Mouse (Mus musculus): ENCODE data around the gene Ncbp3. TPM values are rescaled to one million over a fixed set of nuclear protein-coding genes. Genes with fewer than 3 reads are reported as not detected.
"Not testable (repeated sequence)": the region's sequence is repeated elsewhere in the genome, so short reads cannot be mapped to it uniquely, and the experiment has no call there.

The Ncbp3 gene
- polyA plus RNA-seq, 1 experiment: 6.5 TPM

GRCm38 (mm10) chr11:73098860-73099259 is 51.3 kb downstream of the Ncbp3 start:
- no peak for DNase-seq
- Histone ChIP-seq H3K27ac (ENCODE audit: control insufficient read depth, insufficient read depth, low read length) (no peak overlapping the region), H3K4me1 (replicated peaks; ENCODE audit: control insufficient read depth, insufficient read depth, low read length) (peaks cover 24% of the 10 kb centered on the region), H3K27me3 (ENCODE audit: control insufficient read depth, insufficient read depth, low read length) (no peaks in the 10 kb centered on the region), H3K36me3 (ENCODE audit: control insufficient read depth, insufficient read depth, low read length) (no peaks in the 10 kb centered on the region), H3K4me3 (ENCODE audit: control insufficient read depth, insufficient read depth, low read length) (no peak overlapping the region)
- WGBS: 80% methylated on average over 5 of the region's 5 CpGs
- no peak for TF ChIP-seq POLR2A (IDR thresholded peaks at IDR 0.05; ENCODE audit: control insufficient read depth, extremely low read depth, insufficient read depth, low read length, poor library complexity)
- no peak for TF ChIP-seq CTCF (IDR thresholded peaks at IDR 0.05; ENCODE audit: borderline replicate concordance, control insufficient read depth, extremely low read depth, insufficient read depth, low read length, poor library complexity)

GRCm38 (mm10) chr11:73099976-73100750 is 52.6 kb downstream of the Ncbp3 start:
- no peak overlapping the region for H3K27ac ChIP-seq (ENCODE audit: control insufficient read depth, insufficient read depth, low read length)
- DNase-seq: no peak
- 91% methylated on average over 14 of the region's 14 CpGs for WGBS
- TF ChIP-seq POLR2A (IDR thresholded peaks at IDR 0.05; ENCODE audit: control insufficient read depth, extremely low read depth, insufficient read depth, low read length, poor library complexity) (no peak), CTCF (IDR thresholded peaks at IDR 0.05; ENCODE audit: borderline replicate concordance, control insufficient read depth, extremely low read depth, insufficient read depth, low read length, poor library complexity) (no peak)
- peaks cover 16% of the 10 kb centered on the region for H3K4me1 ChIP-seq (replicated peaks; ENCODE audit: control insufficient read depth, insufficient read depth, low read length)
- H3K36me3 ChIP-seq (ENCODE audit: control insufficient read depth, insufficient read depth, low read length): no peaks in the 10 kb centered on the region
- H3K4me3 ChIP-seq (ENCODE audit: control insufficient read depth, insufficient read depth, low read length): no peak overlapping the region
- no peaks in the 10 kb centered on the region for H3K27me3 ChIP-seq (ENCODE audit: control insufficient read depth, insufficient read depth, low read length)

GRCm38 (mm10) chr11:73101308-73101707 is 53.7 kb downstream of the Ncbp3 start:
- TF ChIP-seq POLR2A (IDR thresholded peaks at IDR 0.05; ENCODE audit: control insufficient read depth, extremely low read depth, insufficient read depth, low read length, poor library complexity): no peak
- no peak for TF ChIP-seq CTCF (IDR thresholded peaks at IDR 0.05; ENCODE audit: borderline replicate concordance, control insufficient read depth, extremely low read depth, insufficient read depth, low read length, poor library complexity)
- Histone ChIP-seq H3K36me3 (ENCODE audit: control insufficient read depth, insufficient read depth, low read length) (no peaks in the 10 kb centered on the region), H3K4me3 (ENCODE audit: control insufficient read depth, insufficient read depth, low read length) (no peak overlapping the region), H3K27me3 (ENCODE audit: control insufficient read depth, insufficient read depth, low read length) (no peaks in the 10 kb centered on the region), H3K27ac (ENCODE audit: control insufficient read depth, insufficient read depth, low read length) (no peak overlapping the region), H3K4me1 (replicated peaks; ENCODE audit: control insufficient read depth, insufficient read depth, low read length) (0 out of 2 replicates have a peak, but pooled peaks cover 5% of the 10 kb centered on the region)
- WGBS: 51% methylated on average over 4 of the region's 4 CpGs
- no peak for DNase-seq

DNA sequence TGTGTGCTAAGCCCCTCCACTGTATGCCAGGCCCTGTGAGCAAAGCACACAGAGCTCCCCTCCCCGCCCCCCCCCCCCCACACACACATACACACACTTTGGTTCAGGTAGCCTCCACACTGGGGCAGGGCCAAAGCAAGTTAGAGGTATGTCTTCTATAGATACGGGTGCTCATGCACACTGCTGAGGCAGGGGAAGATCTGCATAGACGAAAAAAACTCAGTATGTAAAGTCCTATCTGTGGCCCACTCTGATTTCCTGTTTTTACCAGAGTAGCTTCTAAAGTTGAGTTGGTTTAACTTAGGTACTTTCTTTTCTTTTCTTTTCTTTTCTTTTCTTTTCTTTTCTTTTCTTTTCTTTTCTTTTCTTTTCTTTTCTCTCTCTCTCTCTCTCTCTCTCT is 57.7 kb downstream of the Ncbp3 start:
- 24% methylated on average over 3 of the region's 3 CpGs for WGBS
- Histone ChIP-seq H3K36me3 (ENCODE audit: control insufficient read depth, insufficient read depth, low read length) (no peaks in the 10 kb centered on the region), H3K4me1 (replicated peaks; ENCODE audit: control insufficient read depth, insufficient read depth, low read length) (peaks cover 25% of the 10 kb centered on the region), H3K27me3 (ENCODE audit: control insufficient read depth, insufficient read depth, low read length) (no peaks in the 10 kb centered on the region), H3K27ac (ENCODE audit: control insufficient read depth, insufficient read depth, low read length) (no peak overlapping the region), H3K4me3 (ENCODE audit: control insufficient read depth, insufficient read depth, low read length) (no peak overlapping the region)
- DNase-seq: no peak
- no peak for TF ChIP-seq POLR2A (IDR thresholded peaks at IDR 0.05; ENCODE audit: control insufficient read depth, extremely low read depth, insufficient read depth, low read length, poor library complexity)
- no peak for TF ChIP-seq CTCF (IDR thresholded peaks at IDR 0.05; ENCODE audit: borderline replicate concordance, control insufficient read depth, extremely low read depth, insufficient read depth, low read length, poor library complexity)

DNA sequence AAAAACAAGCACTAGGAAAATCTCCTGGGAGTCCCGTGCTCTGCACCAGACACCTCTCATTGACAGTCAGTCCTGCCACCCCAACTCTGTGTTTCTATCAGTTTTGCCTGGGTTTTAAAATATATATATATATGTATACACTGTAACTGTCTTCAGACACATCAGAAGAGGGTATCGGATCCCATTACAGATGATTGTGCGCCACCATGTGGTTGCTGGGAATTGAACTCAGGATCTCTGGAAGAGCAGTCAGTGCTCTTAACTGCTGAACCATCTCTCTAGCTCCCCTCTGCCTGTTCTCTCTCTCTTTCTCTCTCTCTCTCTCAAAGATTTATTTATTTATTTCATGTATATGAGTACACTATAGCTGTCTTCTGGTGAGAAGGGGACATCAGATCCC is 59.8 kb downstream of the Ncbp3 start:
- 37% methylated on average over 3 of the region's 3 CpGs for WGBS
- not testable (repeated sequence) for H3K27ac ChIP-seq (ENCODE audit: control insufficient read depth, insufficient read depth, low read length); H3K4me3 ChIP-seq (ENCODE audit: control insufficient read depth, insufficient read depth, low read length); H3K27me3 ChIP-seq (ENCODE audit: control insufficient read depth, insufficient read depth, low read length); H3K36me3 ChIP-seq (ENCODE audit: control insufficient read depth, insufficient read depth, low read length)
- peaks cover 25% of the 10 kb centered on the region for H3K4me1 ChIP-seq (replicated peaks; ENCODE audit: control insufficient read depth, insufficient read depth, low read length)
- DNase-seq: peak; percentile 57

- peak overlapping the region; percentile 38; the same call in 1 of the 2 replicates for H3K27ac ChIP-seq (ENCODE audit: control insufficient read depth, insufficient read depth, low read length)
- no peaks in the 10 kb centered on the region for H3K27me3 ChIP-seq (ENCODE audit: control insufficient read depth, insufficient read depth, low read length)
- no peak overlapping the region for H3K4me3 ChIP-seq (ENCODE audit: control insufficient read depth, insufficient read depth, low read length)
- no peak for TF ChIP-seq POLR2A (IDR thresholded peaks at IDR 0.05; ENCODE audit: control insufficient read depth, extremely low read depth, insufficient read depth, low read length, poor library complexity)
- no peak for TF ChIP-seq CTCF (IDR thresholded peaks at IDR 0.05; ENCODE audit: borderline replicate concordance, control insufficient read depth, extremely low read depth, insufficient read depth, low read length, poor library complexity)
- H3K4me1 ChIP-seq (replicated peaks; ENCODE audit: control insufficient read depth, insufficient read depth, low read length): peaks cover 25% of the 10 kb centered on the region
- DNase-seq: peak; percentile 59
- H3K36me3 ChIP-seq (ENCODE audit: control insufficient read depth, insufficient read depth, low read length): no peaks in the 10 kb centered on the region
- 36% methylated on average over 5 of the region's 5 CpGs for WGBS
These were observed 60.8 kb downstream of the Ncbp3 start for GRCm38 (mm10) chr11:73108195-73108897.

Measured in thymus, adult 2 months (tissue).